Mouse (Mus musculus) thymus, adult 18-20 months (tissue): ENCODE data around the gene Tiam2.

Experiments
- DNase-seq, 2 experiments: peaks; one replicate each; pipeline ENCODE4 v3.0.0; 2022; ENCODE audit warnings: mixed read lengths in 2 of 2

Tiam2 gene

DNA sequence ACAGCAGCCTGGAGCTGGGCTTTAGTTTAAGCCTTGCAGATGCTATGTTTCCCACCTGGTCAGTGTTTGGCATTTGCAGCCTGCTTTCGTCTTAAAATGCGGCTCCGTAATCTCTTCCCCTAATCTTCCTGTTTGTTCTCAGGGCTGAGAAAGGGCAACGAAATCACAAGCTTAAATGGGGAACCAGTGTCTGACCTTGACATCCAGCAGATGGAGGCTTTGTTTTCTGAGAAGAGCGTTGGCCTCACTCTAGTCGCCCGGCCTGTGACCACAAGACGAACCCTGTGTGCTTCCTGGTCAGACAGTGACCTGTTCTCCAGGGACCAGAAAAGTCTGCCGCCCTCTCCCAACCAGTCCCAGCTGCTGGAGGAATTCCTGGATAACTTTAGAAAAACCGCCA is 127.6 kb downstream of the Tiam2 start:
- DNase-seq, result no peak

- no peak for DNase-seq
Observed at GRCm38 (mm10) chr17:3454850-3455249, 128.5 kb downstream of the Tiam2 start.

DNA sequence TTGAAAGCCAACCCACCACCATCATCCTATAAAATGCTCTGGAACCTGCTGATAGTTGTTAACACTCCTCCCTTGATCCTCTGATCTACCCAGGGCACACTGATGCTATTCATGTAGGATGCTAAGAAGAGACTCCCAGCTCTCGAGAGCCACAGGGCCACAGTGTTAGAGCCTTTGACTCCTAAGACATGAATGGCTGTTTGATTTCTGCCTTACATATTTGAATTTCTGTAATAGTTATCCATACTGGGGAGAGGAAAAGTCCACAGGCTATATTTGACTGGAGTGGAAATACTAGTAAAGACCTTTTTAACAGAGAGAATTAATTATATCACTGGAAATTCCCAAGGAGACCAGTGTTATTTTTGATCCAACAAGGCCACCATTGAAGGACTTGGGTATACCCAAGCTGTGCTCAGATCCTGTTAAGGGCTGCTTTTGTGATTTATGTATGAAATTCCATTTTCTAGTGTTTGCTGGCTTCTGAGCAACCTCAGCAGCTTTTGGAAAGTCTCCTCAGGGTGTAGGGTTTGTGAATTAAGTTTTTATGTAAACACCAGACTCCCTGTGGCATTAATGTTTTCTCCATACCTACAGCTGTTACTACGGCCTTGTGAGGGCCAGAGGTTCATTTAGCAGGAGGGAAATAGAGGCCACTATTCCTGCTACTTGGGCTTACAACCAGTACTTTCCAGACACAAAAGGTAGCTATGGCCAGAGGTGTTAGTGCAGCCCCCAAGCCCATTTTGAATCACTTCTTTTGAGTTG is 131.7 kb downstream of the Tiam2 start:
- DNase-seq, result no peak

GRCm38 (mm10) chr17:3465861-3466260 is 139.5 kb downstream of the Tiam2 start:
- no peak for DNase-seq

- DNase-seq, result no peak
Observed at GRCm38 (mm10) chr17:3466681-3467080, 140.3 kb downstream of the Tiam2 start.

DNA sequence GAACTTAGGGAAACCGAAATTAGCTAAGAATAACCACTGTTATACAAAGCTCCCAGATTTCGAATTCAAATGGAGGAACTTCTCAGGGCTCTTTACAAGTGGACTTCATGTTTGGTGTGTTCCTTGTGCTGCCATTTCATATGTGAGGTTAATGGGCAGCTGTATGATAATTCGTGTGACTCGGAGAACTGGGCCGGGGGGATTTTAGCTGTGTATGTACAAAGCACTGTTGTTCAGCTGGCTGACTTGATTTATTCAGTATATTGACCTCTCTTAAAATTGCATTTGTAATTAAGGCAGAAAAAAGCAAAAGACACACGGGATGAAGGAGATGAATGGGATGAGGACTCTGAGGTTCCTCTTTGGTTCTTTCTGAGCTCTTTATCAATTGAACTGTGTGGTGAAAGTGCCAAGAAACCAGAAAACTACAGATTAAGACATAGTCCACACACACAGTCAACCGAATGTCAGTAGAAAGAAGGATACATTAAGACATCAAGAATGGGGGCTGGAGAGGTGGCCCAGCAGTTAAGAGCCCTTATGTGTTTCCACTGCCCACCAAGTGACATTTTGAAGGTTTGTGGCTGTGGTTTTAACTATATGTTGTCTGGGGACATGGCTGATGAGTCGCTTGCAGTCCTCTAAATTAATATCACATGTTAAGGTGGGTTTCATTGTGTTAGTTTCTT is 141.4 kb downstream of the Tiam2 start:
- no peak for DNase-seq

- DNase-seq, result no peak
Observed at GRCm38 (mm10) chr17:3472018-3472417, 145.6 kb downstream of the Tiam2 start.

DNA sequence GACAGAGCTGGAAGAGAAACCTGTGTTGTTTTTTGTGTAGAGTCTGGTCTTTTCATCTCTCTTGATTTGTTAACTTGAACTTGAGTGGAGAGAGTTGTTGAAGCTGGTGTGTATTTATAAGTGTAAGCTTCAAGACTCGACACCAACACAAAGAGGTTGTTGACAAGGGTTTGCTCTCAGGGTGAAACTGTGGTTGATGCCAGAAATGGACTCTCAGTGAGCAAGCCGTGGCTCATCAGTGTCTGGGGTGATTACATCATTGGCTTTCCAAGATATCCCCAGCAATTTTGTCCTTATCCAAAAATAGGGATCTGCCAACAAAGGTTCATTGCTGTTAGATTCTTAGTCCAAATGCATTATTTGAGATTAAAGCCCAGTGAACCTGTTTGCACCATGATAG is 150.2 kb downstream of the Tiam2 start:
- DNase-seq, result no peak

DNA sequence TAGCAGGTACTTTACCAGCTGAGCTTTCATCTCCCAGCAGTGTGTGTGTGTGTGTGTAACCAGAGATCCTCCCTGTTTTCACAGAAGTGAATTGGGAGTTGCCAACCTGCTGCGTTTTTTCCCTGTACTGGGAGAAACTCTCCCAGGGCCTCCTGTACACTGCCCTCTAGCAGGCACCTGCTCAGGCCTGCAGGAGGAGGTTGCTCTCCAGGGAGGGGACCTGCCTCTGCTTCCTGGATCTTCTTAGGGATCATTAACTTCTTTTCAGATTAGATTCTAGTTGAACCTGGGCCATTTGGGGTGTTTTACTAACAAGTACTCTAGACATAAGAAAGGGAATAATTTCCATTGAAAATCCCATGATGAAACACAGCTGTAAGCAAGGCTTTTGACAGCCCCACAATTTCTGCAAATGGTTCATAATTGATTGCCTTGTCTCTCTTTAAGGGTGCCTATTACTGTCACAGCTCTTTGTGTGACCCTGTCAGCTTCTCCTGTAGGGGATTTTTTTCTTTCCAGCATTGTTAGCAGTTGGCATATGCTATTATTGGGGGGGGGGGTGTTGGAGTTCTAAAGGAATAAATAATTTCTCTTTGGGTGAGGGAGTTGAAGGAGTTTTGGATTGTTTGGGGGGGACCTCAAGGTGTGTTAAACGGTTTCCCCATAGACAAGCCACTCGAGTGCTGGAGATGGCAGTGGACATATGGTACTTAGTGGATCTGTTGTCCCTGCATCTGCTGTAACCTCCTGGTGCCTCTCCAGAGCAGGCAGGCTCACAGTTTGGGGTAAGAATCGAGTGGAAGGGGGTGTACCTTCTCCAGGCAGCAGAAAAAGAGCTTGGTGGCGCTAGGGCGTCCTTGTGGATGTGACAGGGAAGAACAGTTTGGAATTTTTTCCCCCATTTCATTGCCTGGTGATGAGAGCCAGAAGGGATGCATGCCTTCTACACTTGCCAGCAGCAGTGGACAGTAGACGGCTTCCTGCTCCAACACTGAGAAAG is 155.5 kb downstream of the Tiam2 start:
- DNase-seq, result no peak

DNA sequence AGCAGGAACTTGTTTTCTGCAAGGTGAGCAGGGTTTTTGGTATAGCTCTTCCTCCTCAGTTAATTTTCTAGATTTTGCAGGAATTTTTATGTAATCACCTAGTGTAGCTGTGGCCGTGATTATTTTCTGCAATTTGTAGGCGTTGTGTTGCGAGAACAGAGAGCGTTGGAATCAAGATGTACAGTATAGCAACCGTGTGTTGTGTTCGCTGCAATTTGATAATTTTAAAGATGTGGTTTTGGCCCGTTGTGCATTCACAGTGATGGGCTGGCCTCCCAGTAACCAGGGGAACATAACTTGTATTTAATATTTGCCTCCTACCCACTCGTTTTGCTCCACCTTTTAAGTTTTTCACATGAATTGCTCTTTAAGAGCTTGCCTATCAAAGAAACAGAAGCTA is 156.7 kb downstream of the Tiam2 start:
- no peak for DNase-seq

- DNase-seq, result no peak
Observed at GRCm38 (mm10) chr17:3485851-3486250, 159.5 kb downstream of the Tiam2 start.

DNA sequence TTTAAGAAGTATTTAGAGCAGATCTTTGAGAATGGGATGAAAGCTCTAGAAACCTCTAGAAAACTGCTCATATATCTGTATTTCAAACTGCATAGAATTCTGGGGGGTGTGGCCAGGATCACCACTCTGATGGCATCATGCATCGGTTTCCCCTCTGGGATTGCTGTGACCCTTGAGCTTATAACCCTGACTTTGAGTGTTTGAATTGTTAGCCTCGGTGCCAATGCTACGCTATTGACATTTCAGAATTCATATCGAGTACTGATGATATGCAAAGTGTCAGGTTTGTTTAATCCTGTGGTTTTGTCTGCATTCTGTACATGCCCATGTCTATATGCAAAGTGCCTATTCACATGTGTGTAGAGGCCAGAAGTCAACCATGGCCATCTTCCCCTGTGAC is 160.8 kb downstream of the Tiam2 start:
- no peak for DNase-seq

- no peak for DNase-seq
Observed at GRCm38 (mm10) chr17:3487721-3488601, 161.6 kb downstream of the Tiam2 start.

GRCm38 (mm10) chr17:3490216-3490895 is 164.0 kb downstream of the Tiam2 start:
- no peak for DNase-seq

DNA sequence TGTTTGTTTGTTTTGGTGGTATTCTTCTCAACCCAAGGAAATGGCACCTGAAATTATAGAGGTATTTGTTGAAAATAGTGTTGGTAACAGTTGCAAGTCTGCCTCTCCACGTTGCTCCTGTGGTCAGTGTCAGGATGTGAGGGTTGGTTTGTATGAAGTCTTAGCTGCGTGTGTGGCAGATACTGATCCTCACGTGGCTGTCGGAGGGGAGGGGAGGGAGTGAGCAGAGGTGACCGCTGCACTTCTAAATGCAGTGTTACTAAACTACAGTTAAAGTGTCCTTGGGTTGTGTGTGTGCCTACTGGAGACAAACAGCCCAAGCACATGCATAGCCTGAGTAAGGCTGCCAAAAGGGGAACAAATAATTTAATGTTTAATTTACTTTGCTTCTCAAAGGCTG is 164.7 kb downstream of the Tiam2 start:
- DNase-seq, result no peak

DNA sequence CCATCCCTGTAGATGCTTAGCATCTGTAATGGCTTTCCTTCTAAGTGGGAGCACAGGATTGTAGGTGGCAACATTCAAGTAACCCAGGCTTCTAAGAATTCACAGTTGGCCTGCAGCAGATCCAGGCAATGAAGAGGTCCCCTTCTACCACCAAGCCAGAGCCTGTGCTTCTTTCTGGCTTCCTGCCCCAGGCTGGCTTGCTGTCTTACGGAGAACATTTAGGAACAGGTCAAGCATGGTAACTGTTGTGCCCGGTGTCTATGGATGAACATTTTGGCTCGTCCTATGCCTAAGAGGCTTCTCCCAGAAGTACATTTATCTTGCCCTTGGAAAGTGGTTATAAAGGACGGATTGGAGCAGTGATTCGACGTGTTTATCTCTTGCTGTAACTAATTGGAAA is 165.3 kb downstream of the Tiam2 start:
- no peak for DNase-seq

- DNase-seq, result no peak
Observed at GRCm38 (mm10) chr17:3495576-3495975, 169.2 kb downstream of the Tiam2 start.

GRCm38 (mm10) chr17:3496080-3496479 is 169.7 kb downstream of the Tiam2 start:
- DNase-seq, result no peak

- DNase-seq, result no peak
Observed at GRCm38 (mm10) chr17:3498086-3498485, 171.7 kb downstream of the Tiam2 start.

GRCm38 (mm10) chr17:3498580-3498979 is 172.2 kb downstream of the Tiam2 start:
- DNase-seq, result no peak

GRCm38 (mm10) chr17:3499468-3499867 is 173.1 kb downstream of the Tiam2 start:
- no peak for DNase-seq

DNA sequence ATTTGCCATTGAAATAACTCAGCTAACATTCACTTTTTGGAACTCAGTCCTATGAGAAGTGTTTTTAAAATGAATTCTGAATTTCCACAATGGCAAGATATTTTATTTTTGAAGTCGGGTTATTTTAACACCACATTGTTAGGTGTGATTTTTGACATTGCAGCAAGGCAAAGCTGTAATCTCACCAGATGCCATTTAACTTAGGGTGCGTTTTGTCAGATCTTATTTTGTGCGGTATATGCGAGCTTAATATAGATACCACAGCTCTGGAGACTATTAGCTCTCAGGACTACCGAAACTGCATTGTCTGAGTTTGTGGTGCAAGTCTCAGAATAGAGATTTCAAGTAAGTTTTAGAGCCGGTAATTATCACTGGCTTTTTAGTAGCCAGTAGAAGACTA is 173.7 kb downstream of the Tiam2 start:
- DNase-seq, result no peak
